Mouse (Mus musculus) MEL (cell line): ENCODE measurements around the gene Kmt2d. TPM values are rescaled to one million over a fixed set of nuclear protein-coding genes. Genes with fewer than 3 reads are reported as not detected.

Experiments
- DNase-seq: peaks from one replicate; pipeline ENCODE4 v3.0.0; 2011; ENCODE audit warnings: low read depth, low spot score
- H3K27ac ChIP-seq: 2 replicates; pipeline ENCODE4 v1.5.1; 2012; ENCODE audit warnings: low read depth, mild to moderate bottlenecking, control low read depth, low read length, moderate library complexity; ENCODE audit not compliant: control insufficient read depth
- H3K27me3 ChIP-seq, 2 experiments: fragments of 150-350 bp in 1 of 2; sonication (generic) in 1 of 2; 2 replicates each; pipeline ENCODE4 v1.6.1; 2012; ENCODE audit warnings: low read length in 2 of 2, mild to moderate bottlenecking in 2 of 2, improper control_type of control experiment in 1 of 2, moderate library complexity in 1 of 2; ENCODE audit not compliant: insufficient read depth in 2 of 2, control insufficient read depth in 1 of 2
- H3K36me3 ChIP-seq, 2 experiments: 2 replicates each; pipeline ENCODE4 v1.6.1; 2012 to 2014; ENCODE audit warnings: low read length in 2 of 2, improper control_type of control experiment in 1 of 2, inconsistent platforms in 1 of 2, mild to moderate bottlenecking in 1 of 2; ENCODE audit not compliant: insufficient read depth in 2 of 2, control insufficient read depth in 1 of 2
- H3K4me1 ChIP-seq, 2 experiments: fragments of 150-350 bp in 1 of 2; sonication (generic) in 1 of 2; 2 replicates each; pipeline ENCODE4 v1.6.1; 2012; ENCODE audit warnings: low read length in 2 of 2, improper control_type of control experiment in 1 of 2, mild to moderate bottlenecking in 1 of 2; ENCODE audit not compliant: insufficient read depth in 2 of 2, control insufficient read depth in 1 of 2
- H3K4me3 ChIP-seq, 2 experiments: fragments of 150-350 bp in 1 of 2; sonication (generic) in 1 of 2; 2 replicates each; pipeline ENCODE4 v1.5.1; 2012; ENCODE audit warnings: low read depth in 2 of 2, low read length in 2 of 2, mild to moderate bottlenecking in 2 of 2, moderate library complexity in 2 of 2, control low read depth in 1 of 2, improper control_type of control experiment in 1 of 2; ENCODE audit not compliant: control insufficient read depth in 1 of 2, insufficient read depth in 1 of 2
- H3K79me2 ChIP-seq: 2 replicates; pipeline ENCODE4 v1.6.1; 2012; ENCODE audit warnings: mild to moderate bottlenecking, low read length, moderate library complexity; ENCODE audit not compliant: control insufficient read depth, poor library complexity, insufficient read depth
- H3K9ac ChIP-seq: 2 replicates; pipeline ENCODE4 v1.6.1; 2012; ENCODE audit warnings: low read depth, mild to moderate bottlenecking, control low read depth, low read length, moderate library complexity; ENCODE audit not compliant: control insufficient read depth, poor library complexity, severe bottlenecking
- H3K9me3 ChIP-seq: fragments of 150-350 bp; sonication (generic); replicated peaks from 2 replicates; pipeline ENCODE4 v1.6.1; 2012; ENCODE audit warnings: mild to moderate bottlenecking, low read length, improper control_type of control experiment, moderate library complexity; ENCODE audit not compliant: insufficient read depth
- BHLHE40 ChIP-seq: IDR thresholded peaks from 2 replicates; pipeline ENCODE4 v1.6.1; 2012; ENCODE audit warnings: low read depth, mild to moderate bottlenecking, inconsistent platforms, low read length, improper control_type of control experiment, borderline replicate concordance
- CHD2 ChIP-seq: IDR thresholded peaks from 2 replicates; pipeline ENCODE4 v1.6.1; 2011; ENCODE audit warnings: low read length, improper control_type of control experiment
- CTCF ChIP-seq, 3 experiments: IDR thresholded peaks in 2 of 3; conservative IDR thresholded peaks in 1 of 3; 2 replicates each; pipeline ENCODE4 v1.5.1; 2011 to 2012; ENCODE audit warnings: low read length in 3 of 3, low read depth in 2 of 3, mild to moderate bottlenecking in 2 of 3, improper control_type of control experiment in 1 of 3, inconsistent platforms in 1 of 3, mixed read lengths in 1 of 3, moderate library complexity in 1 of 3; ENCODE audit not compliant: control insufficient read depth in 1 of 3, insufficient read depth in 1 of 3, poor library complexity in 1 of 3, severe bottlenecking in 1 of 3
- E2F4 ChIP-seq: IDR thresholded peaks from 2 replicates; pipeline ENCODE4 v1.6.1; 2011; ENCODE audit warnings: low read depth, low read length, improper control_type of control experiment, borderline replicate concordance
- GABPA ChIP-seq: IDR thresholded peaks from 2 replicates; pipeline ENCODE4 v1.6.1; 2012; ENCODE audit warnings: low read depth, mild to moderate bottlenecking, inconsistent platforms, low read length, improper control_type of control experiment, moderate library complexity
- HCFC1 ChIP-seq: IDR thresholded peaks from 2 replicates; pipeline ENCODE4 v1.6.1; 2012; ENCODE audit warnings: low read depth, mild to moderate bottlenecking, inconsistent platforms, low read length, improper control_type of control experiment, moderate library complexity
- KAT2A ChIP-seq: conservative IDR thresholded peaks from 2 replicates; pipeline ENCODE4 v1.6.1; 2012; ENCODE audit warnings: low read depth, low read length, improper control_type of control experiment, inconsistent platforms
- MAX ChIP-seq: IDR thresholded peaks from 2 replicates; pipeline ENCODE4 v1.6.1; 2011; ENCODE audit warnings: low read length, improper control_type of control experiment
- MEF2A ChIP-seq: IDR thresholded peaks from 2 replicates; pipeline ENCODE4 v1.6.1; 2014; ENCODE audit warnings: low read depth, mild to moderate bottlenecking, inconsistent platforms, low read length, improper control_type of control experiment; ENCODE audit not compliant: poor library complexity, insufficient replicate concordance, severe bottlenecking; ENCODE audit errors: extremely low read depth
- MYC ChIP-seq: IDR thresholded peaks from 2 replicates; pipeline ENCODE4 v1.6.1; 2011; ENCODE audit warnings: low read depth, mild to moderate bottlenecking, low read length, improper control_type of control experiment, moderate library complexity
- NELFE ChIP-seq: IDR thresholded peaks from 2 replicates; pipeline ENCODE4 v1.6.1; 2011; ENCODE audit warnings: low read depth, low read length, improper control_type of control experiment
- NRF1 ChIP-seq: IDR thresholded peaks from 2 replicates; pipeline ENCODE4 v1.6.1; 2014; ENCODE audit warnings: low read depth, mild to moderate bottlenecking, inconsistent platforms, low read length, improper control_type of control experiment, moderate library complexity; ENCODE audit not compliant: poor library complexity, insufficient read depth, severe bottlenecking
- POLR2A ChIP-seq, 2 experiments: IDR thresholded peaks; 2 replicates each; pipeline ENCODE4 v1.6.1; 2011 to 2012; ENCODE audit warnings: low read length in 2 of 2, mild to moderate bottlenecking in 2 of 2, control low read depth in 1 of 2, improper control_type of control experiment in 1 of 2, low read depth in 1 of 2, moderate library complexity in 1 of 2; ENCODE audit not compliant: control insufficient read depth in 1 of 2, insufficient read depth in 1 of 2, poor library complexity in 1 of 2
- POLR2AphosphoS5 ChIP-seq: IDR thresholded peaks from 2 replicates; pipeline ENCODE4 v1.6.1; 2012; ENCODE audit warnings: low read depth, borderline replicate concordance, mild to moderate bottlenecking, inconsistent platforms, low read length, moderate library complexity, mixed read lengths
- RAD21 ChIP-seq: IDR thresholded peaks from 2 replicates; pipeline ENCODE4 v1.6.1; 2011; ENCODE audit warnings: mild to moderate bottlenecking, low read depth, low read length, improper control_type of control experiment
- SIN3A ChIP-seq: IDR thresholded peaks from 2 replicates; pipeline ENCODE4 v1.6.1; 2012; ENCODE audit warnings: low read length, improper control_type of control experiment, inconsistent platforms
- SMC3 ChIP-seq: IDR thresholded peaks from 2 replicates; pipeline ENCODE4 v1.6.1; 2011; ENCODE audit warnings: low read depth, low read length, improper control_type of control experiment
- TBP ChIP-seq: IDR thresholded peaks from 2 replicates; pipeline ENCODE4 v1.8.0; 2011; ENCODE audit warnings: low read depth, low read length, improper control_type of control experiment
- TCF12 ChIP-seq: IDR thresholded peaks from 2 replicates; pipeline ENCODE4 v1.6.1; 2014; ENCODE audit warnings: low read depth, mild to moderate bottlenecking, inconsistent platforms, low read length, improper control_type of control experiment, moderate library complexity
- ZNF384 ChIP-seq: IDR thresholded peaks from 2 replicates; pipeline ENCODE4 v1.6.1; 2012; ENCODE audit warnings: low read depth, mild to moderate bottlenecking, inconsistent platforms, low read length, improper control_type of control experiment
- polyA plus RNA-seq, 2 experiments: library from polyadenylated mRNA; stranded (reverse) in 1 of 2; unstranded in 1 of 2; fragments of >175 nt in 1 of 2; fragments of >200 nt in 1 of 2; gene quantifications; 2 replicates each; pipeline versions ENCODE4 v1.2.1 to v1.2.4; 2012; ENCODE audit warnings: low replicate concordance in 2 of 2, low read depth in 1 of 2; ENCODE audit not compliant: insufficient read length in 2 of 2, insufficient read depth in 1 of 2, missing spikeins in 1 of 2
- total RNA-seq: library from RNA; depleted of rRNA; stranded (reverse); fragments of 300-350 nt; gene quantifications from 2 replicates; pipeline ENCODE4 v1.2.3, GENCODE M21; 2012

The Kmt2d gene
- total and polyA plus RNA-seq, 3 experiments: 12.5 to 47.7 (median 42.0) TPM

DNA sequence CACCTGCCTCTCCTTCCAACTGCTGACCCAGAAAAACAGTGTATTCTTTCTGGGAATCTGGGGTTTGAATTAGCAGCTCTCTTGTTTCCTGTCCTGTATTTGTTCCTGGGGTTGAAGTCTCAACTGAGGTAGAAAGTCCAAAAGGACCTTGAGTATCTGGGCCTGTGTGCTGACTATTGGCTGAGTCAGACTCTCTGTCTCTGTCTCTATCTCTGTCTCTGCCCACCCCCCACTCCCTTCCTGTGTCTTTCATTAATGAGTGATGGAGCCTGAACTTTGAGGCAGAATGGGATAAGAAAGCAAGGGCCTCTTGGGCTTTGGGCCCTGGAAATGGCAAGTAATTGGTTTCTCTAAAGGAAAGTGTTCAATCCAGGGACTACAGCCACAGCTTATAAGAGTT, 12.7 kb upstream of the Kmt2d start:
- Histone ChIP-seq H3K4me1 (peaks cover 5 to 16% of the 10 kb centered on the region in 2 experiments), H3K36me3 (peaks cover 0 to 9% of the 10 kb centered on the region in 2 experiments; a peak in 2 of 4 replicates), H3K9me3 (no peaks in the 10 kb centered on the region), H3K79me2 (no peaks in the 10 kb centered on the region; the same call in 1 of the 2 replicates), H3K9ac (no peak overlapping the region), H3K4me3 (no peak overlapping the region), H3K27me3 (0 out of 4 replicates have a peak, but pooled peaks cover 0 to 3% of the 10 kb centered on the region in 2 experiments), H3K27ac (no peak overlapping the region)
- no peak for TF ChIP-seq CTCF (IDR thresholded peaks at IDR 0.05 in 2 of 3, conservative IDR thresholded peaks at IDR 0.05 in 1 of 3; ENCODE audit: control insufficient read depth in 1 of 3, insufficient read depth in 1 of 3, low read depth in 2 of 3, low read length in 3 of 3, poor library complexity in 1 of 3, severe bottlenecking in 1 of 3)
- no peak for TF ChIP-seq SMC3
- no peak for TF ChIP-seq KAT2A
- no peak for TF ChIP-seq NELFE
- no peak for TF ChIP-seq POLR2A (IDR thresholded peaks at IDR 0.05; ENCODE audit: control insufficient read depth in 1 of 2, insufficient read depth in 1 of 2, low read depth in 1 of 2, low read length in 2 of 2, poor library complexity in 1 of 2)
- TF ChIP-seq RAD21: no peak
- no peak for TF ChIP-seq POLR2AphosphoS5
- no peak for TF ChIP-seq ZNF384
- TF ChIP-seq SIN3A: no peak
- no peak for TF ChIP-seq TCF12
- no peak for TF ChIP-seq MEF2A
- TF ChIP-seq TBP: no peak
- TF ChIP-seq BHLHE40: no peak
- TF ChIP-seq GABPA: no peak
- TF ChIP-seq E2F4: no peak
- TF ChIP-seq HCFC1: no peak
- TF ChIP-seq MAX: no peak
- no peak for DNase-seq

DNA sequence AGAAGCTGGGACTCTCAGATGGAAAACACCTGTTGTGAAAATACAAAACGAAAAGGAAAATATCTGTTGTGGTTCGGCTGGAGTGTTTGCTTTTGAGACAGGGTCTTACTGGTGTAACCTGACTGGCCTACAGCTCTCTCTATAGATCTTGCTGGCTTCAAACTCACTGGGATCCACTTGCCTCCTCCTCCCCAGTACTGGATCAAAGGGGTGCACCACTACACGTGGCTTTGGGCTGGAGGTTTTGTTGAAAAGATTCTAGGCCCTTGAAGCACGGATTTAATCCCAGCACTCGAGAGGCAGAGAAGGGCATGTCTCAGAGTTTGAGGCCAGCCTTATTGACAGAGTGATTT, 10.6 kb upstream of the Kmt2d start:
- Histone ChIP-seq H3K27me3 (no peaks in the 10 kb centered on the region), H3K4me1 (peaks cover 5 to 16% of the 10 kb centered on the region in 2 experiments), H3K4me3 (peak overlapping the region; percentile 54 to 75), H3K9me3 (no peaks in the 10 kb centered on the region), H3K79me2 (no peaks in the 10 kb centered on the region; the same call in 1 of the 2 replicates), H3K36me3 (peaks cover 0 to 9% of the 10 kb centered on the region in 2 experiments; a peak in 2 of 4 replicates), H3K9ac (peak overlapping the region; percentile 78), H3K27ac (peak overlapping the region; percentile 63)
- peak; percentile 24 for TF ChIP-seq MYC
- TF ChIP-seq CHD2: no peak
- TF ChIP-seq TBP: no peak
- TF ChIP-seq NRF1: no peak
- no peak for DNase-seq
